Mouse (Mus musculus): Measurements from ENCODE around the gene Mrpl58. TPM values are rescaled to one million over a fixed set of nuclear protein-coding genes. Genes with fewer than 3 reads are reported as not detected.
"Not testable (repeated sequence)": the region's sequence is repeated elsewhere in the genome, so short reads cannot be mapped to it uniquely, and the experiment has no call there.

The Mrpl58 gene
- total RNA-seq, 2 experiments from 2014 or later, result 101 to 112 TPM

- no peak for DNase-seq (ENCODE audit: low spot score in 2 of 2)
- intact Hi-C loops (cut with DNase I), result no loop called here
These were observed 44.5 kb downstream of the Mrpl58 start for GRCm38 (mm10) chr11:115448075-115448474.

DNA sequence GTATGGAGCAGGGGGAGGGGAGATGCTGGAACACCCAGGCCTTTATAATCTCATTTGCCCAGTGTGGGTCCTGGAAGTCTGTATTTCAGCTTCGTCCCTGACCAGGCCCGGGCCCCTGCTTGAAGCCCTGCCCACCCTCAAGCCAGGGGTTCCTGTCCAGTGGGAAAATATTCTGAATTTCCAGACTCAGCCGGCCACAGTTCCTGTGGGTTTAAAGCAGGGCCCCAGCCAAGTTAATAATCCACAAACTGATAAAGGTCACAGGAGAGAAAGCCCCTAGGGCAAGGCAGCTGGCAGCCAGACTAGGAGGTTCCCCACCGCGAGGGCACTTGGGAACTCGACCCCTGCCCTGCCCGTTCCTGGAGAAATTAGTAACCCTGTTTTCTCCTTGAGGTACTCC lies 45.4 kb downstream of the Mrpl58 start:
- DNase-seq (ENCODE audit: low spot score in 2 of 2), result no peak
- intact Hi-C loops (cut with DNase I), result no loop called here

DNA sequence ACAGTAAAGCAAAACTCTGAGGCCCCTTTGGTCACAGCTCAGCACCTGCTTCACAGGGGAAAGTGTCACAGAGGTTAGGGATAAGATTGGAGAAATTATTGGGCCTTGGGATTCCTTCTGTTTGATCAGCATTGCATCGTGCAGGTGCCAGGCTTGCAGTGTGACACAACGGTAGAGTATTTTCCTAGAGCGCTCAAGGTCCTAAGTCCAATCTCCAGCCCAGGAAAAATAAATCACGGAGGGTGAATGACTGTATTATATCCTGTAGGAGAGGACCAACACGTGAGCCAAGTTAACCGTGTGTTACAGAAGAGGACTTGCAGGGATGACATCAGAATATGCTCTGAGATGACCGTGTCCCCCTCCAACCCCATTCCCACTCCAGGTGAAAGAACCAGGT lies 46.6 kb downstream of the Mrpl58 start:
- intact Hi-C loops (cut with DNase I), result no loop called here
- no peak for DNase-seq (ENCODE audit: low spot score in 2 of 2)

DNA sequence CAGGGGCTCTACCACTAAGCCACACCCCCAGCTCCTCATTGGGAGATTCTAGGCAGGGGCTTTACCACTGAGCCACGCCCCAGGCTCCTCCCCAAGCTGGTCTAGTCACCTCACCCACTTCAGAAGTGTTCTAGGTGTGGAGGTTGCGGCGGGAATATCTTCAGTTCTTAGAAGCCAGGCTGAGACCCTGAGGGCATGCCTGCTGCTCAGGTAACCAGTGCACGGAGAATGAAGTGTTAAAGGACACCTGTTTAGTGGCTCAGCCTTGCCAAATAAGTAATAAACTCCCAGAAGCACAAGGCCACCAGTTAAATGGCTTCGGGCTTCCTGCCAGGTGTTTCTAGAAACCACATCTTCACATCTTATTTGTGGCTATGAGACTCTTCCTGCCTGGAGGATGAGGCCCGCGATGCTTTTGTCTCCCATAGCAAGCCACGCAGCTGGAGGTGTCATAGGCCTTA lies 48.3 kb downstream of the Mrpl58 start:
- no peak for DNase-seq (ENCODE audit: low spot score in 2 of 2)
- intact Hi-C loops (cut with DNase I), result no loop called here

GRCm38 (mm10) chr11:115452281-115452860 lies 48.8 kb downstream of the Mrpl58 start:
- DNase-seq (ENCODE audit: low spot score in 2 of 2), result no peak
- intact Hi-C loops (cut with DNase I), result no loop called here

- intact Hi-C loops (cut with DNase I), result no loop called here
- DNase-seq (ENCODE audit: low spot score in 2 of 2), result no peak
These were observed 49.8 kb downstream of the Mrpl58 start for GRCm38 (mm10) chr11:115453306-115453705.

DNA sequence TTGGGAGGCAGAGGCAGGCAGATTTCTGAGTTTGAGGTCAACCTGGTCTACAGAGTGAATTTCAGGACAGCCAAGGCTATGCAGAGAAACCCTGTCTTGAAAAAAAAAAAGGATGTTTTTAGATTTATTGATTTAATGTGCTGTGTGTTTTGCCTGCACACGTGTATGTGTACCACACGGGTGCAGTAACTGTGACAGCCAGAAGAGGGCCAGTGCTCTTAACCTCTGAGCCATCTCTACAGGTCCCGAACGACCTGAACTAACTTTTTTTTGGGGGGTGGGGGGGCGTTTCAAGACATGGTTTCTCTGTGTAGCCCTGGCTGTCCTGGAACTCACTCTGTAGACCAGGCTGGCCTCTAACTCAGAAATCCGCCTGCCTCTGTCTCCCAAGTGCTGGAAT lies 51.3 kb downstream of the Mrpl58 start:
- intact Hi-C loops (cut with DNase I); DNase-seq (ENCODE audit: low spot score in 2 of 2): not testable (repeated sequence)

- no peak for DNase-seq (ENCODE audit: low spot score in 2 of 2)
- intact Hi-C loops (cut with DNase I), result no loop called here
These were observed 52.1 kb downstream of the Mrpl58 start for GRCm38 (mm10) chr11:115455619-115456018.

DNA sequence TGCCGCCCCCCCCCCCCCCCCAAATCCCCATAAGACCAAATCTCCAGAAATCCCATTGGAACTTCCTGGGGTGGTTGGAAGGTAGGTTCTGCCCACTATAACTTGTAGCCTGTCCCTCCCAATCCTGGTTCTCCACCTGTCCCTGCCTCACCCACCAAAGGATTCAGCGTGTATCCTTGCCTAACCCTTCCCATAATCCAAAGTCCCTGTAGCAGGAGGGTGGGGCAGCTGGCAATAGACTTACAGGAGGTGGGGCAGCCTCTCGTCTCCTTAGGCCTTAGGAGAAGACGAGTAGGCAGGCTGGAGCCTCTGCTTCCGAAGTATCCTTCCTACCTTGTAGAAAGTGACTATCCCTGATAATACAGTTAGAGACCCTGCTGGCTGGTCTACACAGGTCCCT lies 52.6 kb downstream of the Mrpl58 start:
- intact Hi-C loops (cut with DNase I), result no loop called here
- no peak for DNase-seq (ENCODE audit: low spot score in 2 of 2)

GRCm38 (mm10) chr11:115457405-115457804 lies 53.9 kb downstream of the Mrpl58 start:
- intact Hi-C loops (cut with DNase I), result no loop called here
- no peak for DNase-seq (ENCODE audit: low spot score in 2 of 2)

- no peak for DNase-seq (ENCODE audit: low spot score in 2 of 2)
- intact Hi-C loops (cut with DNase I), result no loop called here
These were observed 57.4 kb downstream of the Mrpl58 start for GRCm38 (mm10) chr11:115460976-115461375.

DNA sequence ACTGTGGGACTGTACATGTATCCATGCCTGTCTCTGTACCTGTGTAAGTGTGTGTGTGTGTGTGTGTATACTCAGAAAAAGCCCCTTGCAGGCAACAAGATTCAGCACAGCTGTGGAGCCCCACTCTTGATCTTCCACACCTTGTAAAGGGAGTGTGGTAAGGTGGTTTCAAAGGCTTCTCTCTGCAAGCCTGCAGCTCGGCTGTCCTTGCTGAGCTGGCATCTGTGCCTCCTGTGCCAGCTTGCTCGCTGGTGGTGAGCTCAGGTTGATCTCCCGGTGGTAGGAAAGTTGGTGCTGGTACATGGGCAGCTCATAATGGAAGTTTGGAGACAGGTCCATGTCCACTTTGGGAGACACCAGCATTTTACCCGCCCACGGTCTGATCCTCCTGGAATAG lies 58.3 kb downstream of the Mrpl58 start:
- DNase-seq (ENCODE audit: low spot score in 2 of 2), result no peak
- intact Hi-C loops (cut with DNase I), result no loop called here

Small RNA genes lying within 50 kb of the gene (microRNA-seq; reads per million reads assigned to microRNA genes)
- 0.26 to 0.67 reads per million in 2 experiments for gene Mir3968

Other genes with a start within 250 kb of the Mrpl58 start
- 10 to 100 TPM; 76.2 to 83.0 TPM for gene Slc9a3r1, start 240.4 kb upstream of the Mrpl58 start, total RNA-seq (2021)
- gene Tmem104, start 216.3 kb upstream of the Mrpl58 start, total RNA-seq (2021), result 10 to 100 TPM; 15.1 to 18.7 TPM
- 10 to 100 TPM; 16.1 to 16.3 TPM for gene Nat9, start 215.9 kb upstream of the Mrpl58 start, total RNA-seq (2021)
- gene Grin2c, start 136.5 kb upstream of the Mrpl58 start, total RNA-seq (2021), result 10 to 100 TPM; 39.9 TPM
- 10 to 100 TPM; 19.6 to 20.8 TPM for gene Fdxr, start 126.7 kb upstream of the Mrpl58 start, total RNA-seq (2021)
- 1 to 10 TPM; 7.2 to 7.5 TPM for gene Fads6, start 106.1 kb upstream of the Mrpl58 start, total RNA-seq (2021)
- gene Otop2, start 96.6 kb upstream of the Mrpl58 start, total RNA-seq (2021), result under 1 TPM in 1 of 2 experiments, not detected in 1; 0.38 TPM
- gene Ush1g, start 81.7 kb upstream of the Mrpl58 start, total RNA-seq (2021), result under 1 TPM; 0.33 to 0.44 TPM
- not detected for gene Otop3, start 69.0 kb upstream of the Mrpl58 start, total RNA-seq (2021)
- gene Hid1, start 36.0 kb upstream of the Mrpl58 start, total RNA-seq (2021), result 100 to 1,000 TPM in 1 of 2 experiments, 10 to 100 TPM in 1; 98.7 to 101 TPM
- 10 to 100 TPM; 15.4 to 17.0 TPM for gene Cdr2l, start 21.8 kb upstream of the Mrpl58 start, total RNA-seq (2021)
- 100 to 1,000 TPM; 423 to 448 TPM for gene Atp5h, start 16.2 kb downstream of the Mrpl58 start, total RNA-seq (2021)
- gene Kctd2, start 16.4 kb downstream of the Mrpl58 start, total RNA-seq (2021), result 10 to 100 TPM; 65.5 to 66.2 TPM
- not detected for gene Trim80, start 36.8 kb downstream of the Mrpl58 start, total RNA-seq (2021)
- under 1 TPM in 1 of 2 experiments, not detected in 1; 0.15 TPM for gene Slc16a5, start 58.7 kb downstream of the Mrpl58 start, total RNA-seq (2021)
- gene Armc7, start 71.9 kb downstream of the Mrpl58 start, total RNA-seq (2021), result 10 to 100 TPM in 1 of 2 experiments, 1 to 10 TPM in 1; 9.7 to 10.1 TPM
- gene Nt5c, start 88.1 kb downstream of the Mrpl58 start, total RNA-seq (2021), result 10 to 100 TPM; 75.9 TPM
- 100 to 1,000 TPM; 206 TPM for gene Jpt1, start 110.6 kb downstream of the Mrpl58 start, total RNA-seq (2021)
- 100 to 1,000 TPM; 338 to 354 TPM for gene Sumo2, start 132.5 kb downstream of the Mrpl58 start, total RNA-seq (2021)
- 10 to 100 TPM; 39.6 to 47.4 TPM for gene Nup85, start 160.7 kb downstream of the Mrpl58 start, total RNA-seq (2021)
- 10 to 100 TPM; 47.4 to 49.8 TPM for gene Mrps7, start 200.2 kb downstream of the Mrpl58 start, total RNA-seq (2021)
- gene Gga3, start 200.3 kb downstream of the Mrpl58 start, total RNA-seq (2021), result 10 to 100 TPM; 68.3 to 75.5 TPM
- 10 to 100 TPM; 14.8 to 17.4 TPM for gene Mif4gd, start 209.2 kb downstream of the Mrpl58 start, total RNA-seq (2021)
- 10 to 100 TPM; 55.1 to 58.1 TPM for gene Slc25a19, start 224.5 kb downstream of the Mrpl58 start, total RNA-seq (2021)

All from left cerebral cortex, postnatal 14 days (tissue).